Mouse (Mus musculus) embryonic facial prominence, embryonic 11.5 days (tissue): ENCODE measurements at regions not wholly inside any gene's neighbourhood (a gene's known extent, or its start where the extent isn't known, plus 50 kb on each side); places are given as distances from the start of the nearest gene placed in this dataset.

Experiments
- ATAC-seq: fragments of 200-750 bp; cut with Nextera tagmentation; replicated peaks from 2 replicates; pipeline ENCODE4 v1.8.0; 2017; ENCODE audit warnings: low read depth; ENCODE audit not compliant: insufficient number of reproducible peaks, low FRiP score, low TSS enrichment
- DNase-seq: peaks from one replicate; pipeline ENCODE4 v3.0.0-alpha.2; 2015; ENCODE audit warnings: low spot score
- H3K27ac ChIP-seq: fragments of 300-500 bp; sonication (generic); replicated peaks from 2 replicates; pipeline ENCODE4 v1.5.1; 2014; ENCODE audit warnings: mild to moderate bottlenecking, low read depth, low read length, control low read depth
- H3K27me3 ChIP-seq: fragments of 300-500 bp; sonication (generic); 2 replicates; pipeline ENCODE4 v1.6.1; 2014; ENCODE audit warnings: mild to moderate bottlenecking, low read length, moderate library complexity, mixed read lengths; ENCODE audit not compliant: control insufficient read depth, insufficient read depth
- H3K36me3 ChIP-seq: fragments of 300-500 bp; sonication (generic); replicated peaks from 2 replicates; pipeline ENCODE4 v1.6.1; 2014; ENCODE audit warnings: low read depth, mild to moderate bottlenecking, low read length, moderate library complexity, mixed read lengths; ENCODE audit not compliant: control insufficient read depth, insufficient read depth
- H3K4me1 ChIP-seq: fragments of 300-500 bp; sonication (generic); 2 replicates; pipeline ENCODE4 v1.6.1; 2014; ENCODE audit warnings: low read length, mixed read lengths; ENCODE audit not compliant: control insufficient read depth, insufficient read depth
- H3K4me2 ChIP-seq: fragments of 300-500 bp; sonication (generic); 2 replicates; pipeline ENCODE4 v1.6.1; 2014; ENCODE audit warnings: low read depth, mild to moderate bottlenecking, control low read depth, low read length, moderate library complexity
- H3K4me3 ChIP-seq: fragments of 300-500 bp; sonication (generic); 2 replicates; pipeline ENCODE4 v1.5.1; 2014; ENCODE audit warnings: low read depth, low read length, control low read depth
- H3K9ac ChIP-seq: fragments of 300-500 bp; sonication (generic); replicated peaks from 2 replicates; pipeline ENCODE4 v1.6.1; 2014; ENCODE audit warnings: mild to moderate bottlenecking, control low read depth, low read length
- H3K9me3 ChIP-seq: fragments of 300-500 bp; sonication (generic); replicated peaks from 2 replicates; pipeline ENCODE4 v1.6.1; 2016; ENCODE audit warnings: mild to moderate bottlenecking, low read length, inconsistent platforms, mixed read lengths; ENCODE audit not compliant: control insufficient read depth
- WGBS: fragments of 180-500 bp; shearing (Covaris S2); extraction: QIAGEN DNeasy Blood & Tissue Kit; methylation state at CpG from one replicate; pipeline ENCODE4 v1.1.7; 2014; 5-methylcytosine and 5-hydroxymethylcytosine counted together

DNA sequence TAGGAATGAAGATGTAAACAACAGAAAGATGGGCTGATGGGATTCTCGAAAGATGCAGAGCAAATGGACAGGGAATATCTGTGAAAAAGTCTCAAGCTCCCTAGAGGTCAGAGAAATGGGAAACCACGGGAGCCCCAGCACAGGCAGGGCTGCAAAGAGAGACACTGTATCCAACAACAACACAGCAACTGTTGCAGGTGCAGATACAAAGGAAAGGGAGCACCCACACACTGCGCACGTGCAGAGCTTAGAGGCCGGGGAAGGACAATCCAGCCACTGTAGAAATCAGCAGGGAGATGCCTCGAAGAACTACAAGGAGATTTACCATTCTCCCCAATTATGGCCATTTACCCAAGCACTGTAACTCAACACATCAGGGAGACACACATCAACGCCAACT lies 126.3 kb downstream of the Utp6 start:
- 89% methylated on average over 7 of the region's 7 CpGs for WGBS

GRCm38 (mm10) chr11:79833817-79834216 lies 128.4 kb downstream of the Utp6 start:
- no peak overlapping the region for H3K4me3 ChIP-seq
- H3K9me3 ChIP-seq, result no peaks in the 10 kb centered on the region
- H3K27me3 ChIP-seq, result no peaks in the 10 kb centered on the region
- H3K36me3 ChIP-seq, result no peaks in the 10 kb centered on the region
- no peak overlapping the region for H3K27ac ChIP-seq
- 63% methylated on average over 2 of the region's 2 CpGs for WGBS
- ATAC-seq, result no peak
- H3K9ac ChIP-seq, result no peak overlapping the region
- DNase-seq, result no peak
- no peak overlapping the region for H3K4me2 ChIP-seq
- H3K4me1 ChIP-seq, result no peaks in the 10 kb centered on the region

More for the DNA sequence above, 126.3 kb downstream of the Utp6 start:
- Histone ChIP-seq H3K9me3 (no peaks in the 10 kb centered on the region), H3K4me2 (no peak overlapping the region), H3K9ac (no peak overlapping the region), H3K4me3 (no peak overlapping the region), H3K36me3 (no peaks in the 10 kb centered on the region), H3K27me3 (no peaks in the 10 kb centered on the region), H3K4me1 (no peaks in the 10 kb centered on the region), H3K27ac (no peak overlapping the region)
- DNase-seq (no peak), ATAC-seq (no peak)

GRCm38 (mm10) chr11:79831591-79832320 lies 130.4 kb downstream of the Utp6 start:
- Histone ChIP-seq H3K4me3 (no peak overlapping the region), H3K9ac (no peak overlapping the region), H3K27ac (no peak overlapping the region), H3K9me3 (no peaks in the 10 kb centered on the region), H3K36me3 (no peaks in the 10 kb centered on the region), H3K4me2 (no peak overlapping the region), H3K4me1 (no peaks in the 10 kb centered on the region), H3K27me3 (no peaks in the 10 kb centered on the region)
- DNase-seq (no peak), ATAC-seq (no peak)
- WGBS, result 90% methylated on average over 11 of the region's 11 CpGs

DNA sequence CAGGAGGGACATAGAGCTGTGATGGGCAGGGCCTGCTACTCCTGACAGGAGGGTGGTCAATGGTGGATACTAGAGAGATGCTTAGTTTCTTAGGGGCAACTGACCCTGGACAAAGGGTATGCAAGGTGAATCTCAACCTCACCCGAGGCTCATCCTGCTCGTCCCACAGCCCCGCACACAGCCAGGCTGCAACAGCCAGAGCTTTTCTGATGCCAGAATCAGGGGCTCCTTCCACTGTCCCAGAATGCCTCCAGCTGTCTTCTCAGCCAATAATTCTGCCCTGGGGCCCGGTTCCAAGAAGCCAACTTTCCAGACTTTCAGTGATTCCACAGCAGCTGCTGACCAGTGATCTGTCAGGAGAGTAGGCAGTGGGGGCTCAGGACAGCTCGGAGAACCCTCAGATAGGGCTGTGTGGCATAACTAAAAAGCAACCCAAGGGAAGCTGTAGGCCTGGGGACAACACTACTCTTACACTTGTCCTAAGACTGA lies 131.6 kb downstream of the Utp6 start:
- no peak overlapping the region for H3K9ac ChIP-seq
- no peak overlapping the region for H3K4me2 ChIP-seq
- ATAC-seq (no peak), DNase-seq (no peak)
- H3K4me1 ChIP-seq, result no peaks in the 10 kb centered on the region
- 85% methylated on average over 5 of the region's 5 CpGs for whole genome bisulfite sequencing
- H3K36me3 ChIP-seq, result no peaks in the 10 kb centered on the region
- no peak overlapping the region for H3K4me3 ChIP-seq
- H3K27ac ChIP-seq, result no peak overlapping the region
- no peaks in the 10 kb centered on the region for H3K9me3 ChIP-seq
- no peaks in the 10 kb centered on the region for H3K27me3 ChIP-seq

- no peak overlapping the region for H3K9ac ChIP-seq
- no peaks in the 10 kb centered on the region for H3K36me3 ChIP-seq
- H3K4me3 ChIP-seq, result no peak overlapping the region
- no peaks in the 10 kb centered on the region for H3K27me3 ChIP-seq
- no peak overlapping the region for H3K4me2 ChIP-seq
- ATAC-seq (no peak), DNase-seq (no peak)
- H3K9me3 ChIP-seq, result no peaks in the 10 kb centered on the region
- WGBS, result 84% methylated on average over 3 of the region's 3 CpGs
- H3K27ac ChIP-seq, result no peak overlapping the region
- H3K4me1 ChIP-seq, result no peaks in the 10 kb centered on the region
Observed at GRCm38 (mm10) chr11:79827034-79827433, 135.2 kb downstream of the Utp6 start.

DNA sequence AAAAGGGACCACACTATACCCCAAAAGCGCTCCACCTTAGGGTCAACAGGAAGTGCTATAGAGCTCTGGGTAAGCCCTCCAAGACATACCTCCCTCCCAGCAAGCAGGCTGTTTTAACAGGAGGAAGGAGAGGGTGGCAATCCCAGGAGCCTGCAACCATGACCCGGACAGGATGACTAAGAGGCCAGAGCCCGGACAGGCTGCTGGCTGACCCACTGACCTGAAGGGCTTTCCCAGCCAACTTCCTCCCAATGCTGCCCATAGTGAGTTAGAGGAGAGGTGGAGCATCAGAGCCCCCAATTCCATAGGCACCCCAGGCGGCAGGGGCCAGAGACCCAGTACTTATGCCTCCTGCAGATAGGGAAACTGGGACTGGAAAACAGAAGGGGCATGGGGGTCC lies 136.3 kb downstream of the Utp6 start:
- ATAC-seq, result no peak
- WGBS, result 61% methylated on average over 4 of the region's 4 CpGs
- Histone ChIP-seq H3K9me3 (no peaks in the 10 kb centered on the region), H3K27ac (no peak overlapping the region), H3K27me3 (no peaks in the 10 kb centered on the region), H3K4me3 (no peak overlapping the region), H3K4me1 (no peaks in the 10 kb centered on the region), H3K36me3 (no peaks in the 10 kb centered on the region), H3K4me2 (no peak overlapping the region), H3K9ac (no peak overlapping the region)
- DNase-seq, result no peak

DNA sequence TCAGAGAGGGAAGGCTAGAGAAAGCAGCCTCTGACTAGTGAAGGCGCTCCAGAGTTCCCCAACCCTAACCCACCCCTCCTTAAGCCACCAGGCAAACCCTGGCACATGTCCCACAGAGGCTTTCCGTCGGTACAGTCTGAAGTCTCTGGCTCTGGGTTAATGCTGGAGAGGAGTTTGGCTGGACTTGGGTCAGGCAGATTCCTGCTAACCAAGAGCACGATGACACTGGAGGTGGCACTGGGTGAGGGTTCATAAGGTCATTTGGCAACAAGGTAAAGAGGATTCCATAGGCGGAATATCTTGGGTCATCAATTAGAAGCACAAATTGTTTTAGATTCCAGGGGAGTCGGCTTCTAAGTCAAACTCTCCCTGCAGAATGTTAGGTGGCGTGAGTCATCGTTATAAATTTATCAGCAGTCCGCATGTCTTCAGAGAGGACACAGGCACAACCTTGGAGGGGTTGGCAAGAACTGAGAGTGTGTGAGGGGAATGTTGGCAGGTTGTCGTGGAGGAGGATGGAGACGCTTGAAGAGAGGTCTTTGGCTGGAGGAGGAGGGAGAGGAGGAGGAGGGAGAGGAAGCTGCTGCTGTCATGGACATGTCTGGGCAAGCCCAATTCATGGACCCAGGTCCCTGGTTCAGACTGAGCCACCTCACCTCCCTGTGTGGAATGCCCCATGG lies 138.4 kb downstream of the Utp6 start:
- no peaks in the 10 kb centered on the region for H3K4me1 ChIP-seq
- no peak overlapping the region for H3K4me3 ChIP-seq
- DNase-seq (no peak), ATAC-seq (no peak)
- 87% methylated on average over 11 of the region's 11 CpGs for WGBS
- no peaks in the 10 kb centered on the region for H3K9me3 ChIP-seq
- H3K27me3 ChIP-seq, result no peaks in the 10 kb centered on the region
- no peak overlapping the region for H3K4me2 ChIP-seq
- no peak overlapping the region for H3K9ac ChIP-seq
- H3K36me3 ChIP-seq, result no peaks in the 10 kb centered on the region
- H3K27ac ChIP-seq, result no peak overlapping the region

DNA sequence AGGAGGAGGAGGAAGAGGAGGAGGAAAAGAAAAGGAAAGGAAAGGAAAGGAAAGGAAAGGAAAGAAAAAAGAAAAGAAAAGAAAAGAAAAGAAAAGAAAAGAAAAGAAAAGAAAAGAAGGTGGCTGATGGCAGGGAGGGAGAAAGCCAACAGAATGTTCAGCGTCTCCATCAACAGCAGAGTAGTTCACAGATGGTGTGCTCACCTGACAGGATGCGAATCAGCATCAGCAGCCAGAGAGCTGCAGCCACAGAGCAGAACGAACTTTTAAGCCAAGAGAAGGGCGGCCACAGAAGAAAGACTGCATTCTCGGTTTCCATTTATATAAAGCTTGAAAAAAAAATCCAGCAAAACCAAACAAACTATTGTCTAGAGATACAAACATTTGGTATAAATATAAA lies 140.2 kb downstream of the Utp6 start:
- Histone ChIP-seq H3K4me3 (no peak overlapping the region), H3K9me3 (no peaks in the 10 kb centered on the region), H3K4me2 (no peak overlapping the region), H3K27me3 (no peaks in the 10 kb centered on the region), H3K27ac (no peak overlapping the region), H3K4me1 (no peaks in the 10 kb centered on the region), H3K9ac (no peak overlapping the region), H3K36me3 (no peaks in the 10 kb centered on the region)
- 79% methylated on average over 5 of the region's 5 CpGs for WGBS
- no peak for DNase-seq
- ATAC-seq, result no peak
